Mouse (Mus musculus): ENCODE data around the gene Ino80d. TPM values are rescaled to one million over a fixed set of nuclear protein-coding genes. Genes with fewer than 3 reads are reported as not detected.

Gene Ino80d
- total and polyA plus RNA-seq, 2 experiments from 2014 or later: 9.2 to 10.4 TPM

DNA sequence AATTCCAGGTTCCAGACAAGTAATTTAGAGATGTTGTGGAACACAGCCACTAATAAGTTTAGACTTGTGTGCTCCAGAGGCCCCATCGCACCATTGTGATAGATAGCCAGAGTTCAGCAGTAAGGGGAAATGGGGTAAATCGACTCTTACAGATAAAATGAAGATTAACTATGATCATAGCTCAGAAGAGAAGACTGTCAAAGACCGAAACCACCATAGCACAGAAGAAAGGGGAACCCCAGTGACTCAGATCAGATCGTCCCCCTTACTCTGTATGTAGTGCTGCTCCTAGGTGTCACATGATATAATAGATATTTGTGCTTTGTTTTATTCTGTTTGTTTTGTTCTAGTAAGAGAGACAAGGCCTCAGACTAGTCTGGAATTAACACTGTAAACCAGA, 5.2 kb upstream of the Ino80d start:
- no peak overlapping the region for H3K4me3 ChIP-seq (ENCODE audit: low read length)
- H3K4me1 ChIP-seq (ENCODE audit: insufficient read depth, low read length): peaks cover 5% of the 10 kb centered on the region; the same call in 1 of the 2 replicates
- no peak overlapping the region for H3K9ac ChIP-seq (replicated peaks; ENCODE audit: low read length)
- H3K36me3 ChIP-seq (ENCODE audit: insufficient read depth, low read length): peaks cover 23% of the 10 kb centered on the region
- no peak for TF ChIP-seq CTCF (IDR thresholded peaks at IDR 0.05; ENCODE audit: low read depth)
- WGBS: 86% methylated on average over 4 of the region's 4 CpGs
- no peaks in the 10 kb centered on the region for H3K27me3 ChIP-seq (ENCODE audit: insufficient read depth, low read length)
- DNase-seq (ENCODE audit: low spot score) (no peak), ATAC-seq (no peak)
- H3K9me3 ChIP-seq (ENCODE audit: low read length): no peaks in the 10 kb centered on the region
- no peak overlapping the region for H3K27ac ChIP-seq
- no peak overlapping the region for H3K4me2 ChIP-seq (ENCODE audit: low read depth, low read length)

- peak overlapping the region; percentile 98; the same call in 1 of the 2 replicates for H3K27ac ChIP-seq
- H3K4me3 ChIP-seq (ENCODE audit: low read length): peak overlapping the region; percentile 97
- 49% methylated on average over 3 of the region's 3 CpGs for WGBS
Observed at GRCm38 (mm10) chr1:63115540-63115939, 1.1 kb upstream of the Ino80d start.

GRCm38 (mm10) chr1:63115096-63115495, 629 bp upstream of the Ino80d start:
- no peak for TF ChIP-seq CTCF (IDR thresholded peaks at IDR 0.05; ENCODE audit: low read depth)
- WGBS: 11% methylated on average over 4 of the region's 4 CpGs
- H3K36me3 ChIP-seq (ENCODE audit: insufficient read depth, low read length): peaks cover 3% of the 10 kb centered on the region; the same call in 1 of the 2 replicates
- H3K4me3 ChIP-seq (ENCODE audit: low read length): peak overlapping the region; percentile 97
- peak overlapping the region; percentile 100 for H3K9ac ChIP-seq (replicated peaks; ENCODE audit: low read length)
- peak overlapping the region; percentile 98 for H3K27ac ChIP-seq
- H3K27me3 ChIP-seq (ENCODE audit: insufficient read depth, low read length): no peaks in the 10 kb centered on the region
- ATAC-seq: no peak
- H3K4me1 ChIP-seq (ENCODE audit: insufficient read depth, low read length): peaks cover 9% of the 10 kb centered on the region
- H3K9me3 ChIP-seq (ENCODE audit: low read length): no peaks in the 10 kb centered on the region
- no peak for DNase-seq (ENCODE audit: low spot score)
- peak overlapping the region; percentile 94 for H3K4me2 ChIP-seq (ENCODE audit: low read depth, low read length)

More at GRCm38 (mm10) chr1:63115540-63115939, 1.1 kb upstream of the Ino80d start:
- TF ChIP-seq CTCF (IDR thresholded peaks at IDR 0.05; ENCODE audit: low read depth): no peak
- no peaks in the 10 kb centered on the region for H3K27me3 ChIP-seq (ENCODE audit: insufficient read depth, low read length)
- no peaks in the 10 kb centered on the region for H3K9me3 ChIP-seq (ENCODE audit: low read length)
- H3K4me1 ChIP-seq (ENCODE audit: insufficient read depth, low read length): peaks cover 6% of the 10 kb centered on the region
- peak overlapping the region; percentile 94 for H3K4me2 ChIP-seq (ENCODE audit: low read depth, low read length)
- peaks cover 7% of the 10 kb centered on the region; the same call in 1 of the 2 replicates for H3K36me3 ChIP-seq (ENCODE audit: insufficient read depth, low read length)
- no peak for ATAC-seq
- peak overlapping the region; percentile 100; the same call in 1 of the 2 replicates for H3K9ac ChIP-seq (replicated peaks; ENCODE audit: low read length)
- no peak for DNase-seq (ENCODE audit: low spot score)

DNA sequence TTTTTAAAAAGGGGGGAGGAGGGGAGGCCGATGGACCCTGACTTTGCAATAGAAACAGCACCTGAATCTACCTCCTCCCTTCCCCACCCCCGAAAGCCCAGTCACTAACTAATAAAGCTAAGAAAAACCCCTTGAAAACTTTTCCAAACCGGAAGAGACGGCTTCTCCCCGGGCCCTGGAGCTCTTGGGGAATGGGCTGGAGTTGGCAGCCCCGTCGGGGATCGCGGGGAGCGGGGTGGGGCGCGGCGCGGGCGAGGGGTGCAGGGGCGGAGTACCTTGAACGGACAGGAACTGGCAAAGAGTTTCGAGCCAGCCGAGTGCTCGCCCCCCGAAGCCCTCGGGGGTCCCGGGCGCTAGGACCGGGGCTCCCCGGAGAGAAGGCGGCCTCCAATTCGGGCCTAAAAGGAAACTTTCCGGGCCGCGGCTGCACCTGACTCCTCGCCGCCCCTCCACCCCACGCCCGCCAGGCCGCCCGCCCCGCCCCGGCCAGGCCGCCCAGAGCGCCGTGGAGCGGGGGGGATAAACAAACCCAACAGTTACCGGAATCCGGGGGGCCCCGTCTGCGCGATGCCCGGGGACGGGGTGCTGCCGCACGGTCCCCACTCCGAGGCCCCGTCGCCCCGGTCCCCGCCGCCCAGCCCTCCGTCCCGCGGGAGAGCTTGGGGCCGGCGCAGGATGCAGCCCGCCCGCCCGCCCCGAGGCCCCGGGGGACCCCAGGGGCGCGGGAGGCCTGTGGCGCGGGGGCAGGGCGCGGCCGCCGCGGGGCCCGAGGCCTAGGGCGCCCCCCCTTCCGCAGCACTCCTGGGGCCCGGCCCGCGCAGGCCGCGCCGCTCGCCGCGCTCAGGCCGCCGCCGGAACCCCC, 962 bp downstream of the Ino80d start:
- ATAC-seq (peak; percentile 53), DNase-seq (ENCODE audit: low spot score) (peak; percentile 49)
- Histone ChIP-seq H3K9ac (replicated peaks; ENCODE audit: low read length) (peak overlapping the region; percentile 100), H3K9me3 (ENCODE audit: low read length) (no peaks in the 10 kb centered on the region), H3K27ac (peak overlapping the region; percentile 98), H3K4me1 (ENCODE audit: insufficient read depth, low read length) (peaks cover 9% of the 10 kb centered on the region), H3K4me3 (ENCODE audit: low read length) (peak overlapping the region; percentile 97), H3K27me3 (ENCODE audit: insufficient read depth, low read length) (no peaks in the 10 kb centered on the region), H3K4me2 (ENCODE audit: low read depth, low read length) (peak overlapping the region; percentile 94), H3K36me3 (ENCODE audit: insufficient read depth, low read length) (no peaks in the 10 kb centered on the region)
- under 1% methylated on average over 70 of the region's 92 CpGs for WGBS
- no peak for TF ChIP-seq CTCF (IDR thresholded peaks at IDR 0.05; ENCODE audit: low read depth)

DNA sequence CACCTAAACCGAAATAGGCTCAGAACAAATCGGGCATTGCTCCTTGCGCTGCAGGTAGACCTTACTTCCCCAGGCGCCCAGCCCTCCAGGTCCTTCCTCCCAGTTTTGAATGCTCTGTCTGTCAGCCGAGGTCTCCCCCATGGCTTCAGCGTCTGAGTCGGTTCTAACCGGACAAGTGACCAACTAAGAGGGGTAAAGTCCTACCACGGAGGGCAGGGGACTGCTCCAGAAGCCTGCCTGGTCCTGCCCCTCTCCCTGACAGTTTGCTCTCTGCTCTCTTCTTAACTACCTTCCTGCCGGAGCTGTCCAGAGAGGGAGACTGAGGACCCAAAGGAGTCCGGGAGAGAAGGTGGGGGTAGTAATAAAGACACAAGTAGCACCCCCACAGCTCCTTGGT, 1.6 kb downstream of the Ino80d start:
- 3% methylated on average over 11 of the region's 11 CpGs for WGBS
- Histone ChIP-seq H3K9me3 (ENCODE audit: low read length) (no peaks in the 10 kb centered on the region), H3K27me3 (ENCODE audit: insufficient read depth, low read length) (no peaks in the 10 kb centered on the region), H3K4me2 (ENCODE audit: low read depth, low read length) (peak overlapping the region; percentile 94), H3K36me3 (ENCODE audit: insufficient read depth, low read length) (no peaks in the 10 kb centered on the region), H3K9ac (replicated peaks; ENCODE audit: low read length) (peak overlapping the region; percentile 100), H3K4me3 (ENCODE audit: low read length) (peak overlapping the region; percentile 97), H3K27ac (peak overlapping the region; percentile 98), H3K4me1 (ENCODE audit: insufficient read depth, low read length) (peaks cover 9% of the 10 kb centered on the region)
- ATAC-seq (peak; percentile 28; the same call in 1 of the 2 replicates), DNase-seq (ENCODE audit: low spot score) (peak; percentile 13)
- no peak for TF ChIP-seq CTCF (IDR thresholded peaks at IDR 0.05; ENCODE audit: low read depth)

DNA sequence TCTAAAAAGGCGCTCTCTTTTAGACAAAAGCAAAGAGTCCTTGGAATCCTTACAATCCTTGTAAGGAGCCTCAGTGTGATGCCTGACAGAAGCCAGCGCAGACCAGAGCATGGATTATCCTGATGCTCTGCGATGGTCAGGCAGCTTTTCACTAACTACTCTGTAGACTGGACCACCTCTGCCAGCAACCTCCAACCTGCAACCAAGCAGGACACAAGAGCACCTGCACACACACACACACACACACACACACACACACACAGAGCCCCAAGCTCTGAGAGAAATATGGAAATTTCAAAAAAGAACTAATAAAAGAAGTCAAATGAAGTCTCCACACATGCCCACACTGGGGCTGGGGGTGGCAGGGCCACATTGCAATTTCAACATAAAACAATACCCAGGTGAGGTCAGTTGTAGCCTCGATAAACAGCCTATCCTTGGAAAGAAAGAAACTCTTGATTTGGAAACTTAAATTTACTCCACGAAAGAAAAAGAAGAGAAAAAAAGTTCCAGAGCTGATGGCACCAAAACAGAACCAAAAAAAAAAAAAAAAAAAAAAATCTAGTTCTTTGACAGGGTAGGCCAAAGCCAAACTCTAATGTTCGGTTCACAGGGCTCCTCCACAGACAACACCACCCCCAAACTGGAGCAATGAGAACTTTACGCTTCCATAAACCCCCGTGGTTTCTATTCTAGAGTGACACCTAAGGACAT, 2.2 kb downstream of the Ino80d start:
- H3K27ac ChIP-seq: peak overlapping the region; percentile 98
- no peaks in the 10 kb centered on the region for H3K36me3 ChIP-seq (ENCODE audit: insufficient read depth, low read length)
- H3K4me2 ChIP-seq (ENCODE audit: low read depth, low read length): peak overlapping the region; percentile 94
- DNase-seq (ENCODE audit: low spot score) (no peak), ATAC-seq (no peak)
- TF ChIP-seq CTCF (IDR thresholded peaks at IDR 0.05; ENCODE audit: low read depth): no peak
- WGBS: 42% methylated on average over 8 of the region's 8 CpGs
- peak overlapping the region; percentile 97 for H3K4me3 ChIP-seq (ENCODE audit: low read length)
- H3K9ac ChIP-seq (replicated peaks; ENCODE audit: low read length): peak overlapping the region; percentile 100
- no peaks in the 10 kb centered on the region for H3K9me3 ChIP-seq (ENCODE audit: low read length)
- H3K4me1 ChIP-seq (ENCODE audit: insufficient read depth, low read length): peaks cover 9% of the 10 kb centered on the region
- no peaks in the 10 kb centered on the region for H3K27me3 ChIP-seq (ENCODE audit: insufficient read depth, low read length)
